In the genomic region with DNA sequence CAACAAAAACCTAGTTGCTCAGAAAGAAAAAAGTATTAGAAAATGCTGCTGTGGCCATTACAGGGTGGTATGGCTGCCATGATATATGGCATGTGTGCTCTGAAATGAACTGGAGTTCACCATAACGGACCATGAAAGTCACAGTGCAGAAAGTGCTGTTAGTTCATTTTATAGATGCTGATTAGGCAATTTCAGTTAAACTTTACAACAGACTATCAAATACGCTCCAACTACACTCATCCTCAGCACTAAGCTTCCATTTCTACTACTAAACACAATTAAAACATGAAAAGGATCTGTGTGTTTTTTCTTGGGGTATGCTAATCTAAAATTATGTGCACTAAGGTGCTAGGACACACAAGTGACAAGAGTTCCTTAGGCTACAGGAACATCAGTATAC, we compare ENCODE assay signal across 8 mouse cellular contexts.
DNase-seq lines count a peak whose midpoint lies in the region; ATAC-seq lines count a peak whose summit lies in the region.

No protein-coding gene starts in this region.

- no peak overlapping the region for H3K9ac ChIP-seq in forebrain, embryonic 14.5 days (ENCODE audit: low read length)
- peak overlapping the region; percentile 93 for H3K9ac ChIP-seq in liver, embryonic 12.5 days
- peak overlapping the region; percentile 91; the same call in 1 of the 2 replicates for H3K9ac ChIP-seq in stomach, embryonic 16.5 days (ENCODE audit: low read length)

- peak overlapping the region; percentile 96 for H3K4me3 ChIP-seq in megakaryocyte, embryonic 14.5 days (replicated peaks)
- peak overlapping the region; percentile 84 for H3K4me3 ChIP-seq in forebrain, embryonic 14.5 days (ENCODE audit: low read depth, low read length)
- H3K4me3 ChIP-seq in liver, embryonic 12.5 days: peak overlapping the region; percentile 95
- peak overlapping the region; percentile 84 for H3K4me3 ChIP-seq in stomach, embryonic 16.5 days (replicated peaks; ENCODE audit: low read length)

- WGBS in forebrain, embryonic 14.5 days: 47% methylated on average over 2 of the region's 2 CpGs
- WGBS in liver, embryonic 12.5 days (ENCODE audit: insufficient replicate concordance): 66% methylated on average over 2 of the region's 2 CpGs
- WGBS in stomach, embryonic 16.5 days: 60% methylated on average over 2 of the region's 2 CpGs

- no peaks in the 10 kb centered on the region for H3K9me3 ChIP-seq in megakaryocyte, embryonic 14.5 days
- no peaks in the 10 kb centered on the region for H3K9me3 ChIP-seq in forebrain, embryonic 14.5 days (replicated peaks; ENCODE audit: control insufficient read depth, low read length)
- H3K9me3 ChIP-seq in liver, embryonic 12.5 days (replicated peaks): no peaks in the 10 kb centered on the region
- H3K9me3 ChIP-seq in stomach, embryonic 16.5 days (replicated peaks; ENCODE audit: control insufficient read depth, low read length): no peaks in the 10 kb centered on the region

- no peak for ATAC-seq in megakaryocyte, adult 5-6 weeks (ENCODE audit: poor library complexity, severe bottlenecking)
- ATAC-seq in forebrain, embryonic 14.5 days: no peak
- no peak for ATAC-seq in liver, embryonic 12.5 days
- no peak for ATAC-seq in stomach, embryonic 16.5 days (ENCODE audit: insufficient read depth, low FRiP score)
- ATAC-seq in monocyte, adult 5-6 weeks (replicated peaks; ENCODE audit: insufficient number of reproducible peaks, low FRiP score, low TSS enrichment, poor library complexity, severe bottlenecking): no peak

- no peaks in the 10 kb centered on the region for H3K36me3 ChIP-seq in megakaryocyte, embryonic 14.5 days (replicated peaks; ENCODE audit: low read length)
- no peaks in the 10 kb centered on the region for H3K36me3 ChIP-seq in forebrain, embryonic 14.5 days (ENCODE audit: control insufficient read depth, insufficient read depth, low read length)
- H3K36me3 ChIP-seq in liver, embryonic 12.5 days: no peaks in the 10 kb centered on the region
- no peaks in the 10 kb centered on the region for H3K36me3 ChIP-seq in stomach, embryonic 16.5 days (ENCODE audit: control insufficient read depth, insufficient read depth, low read length)

- peak overlapping the region; percentile 71 for H3K4me2 ChIP-seq in forebrain, embryonic 14.5 days (ENCODE audit: low read length)
- peak overlapping the region; percentile 88 for H3K4me2 ChIP-seq in liver, embryonic 12.5 days
- peak overlapping the region; percentile 78 for H3K4me2 ChIP-seq in stomach, embryonic 16.5 days (ENCODE audit: low read depth, low read length)

- DNase-seq in forebrain, embryonic 14.5 days (ENCODE audit: low spot score): no peak
- DNase-seq in adrenal gland, postnatal 14 days: no peak
- no peak for DNase-seq in kidney, postnatal 14 days

- no peaks in the 10 kb centered on the region for H3K27me3 ChIP-seq in megakaryocyte, embryonic 14.5 days (replicated peaks)
- no peaks in the 10 kb centered on the region for H3K27me3 ChIP-seq in forebrain, embryonic 14.5 days (replicated peaks; ENCODE audit: control insufficient read depth, insufficient read depth, low read length)
- H3K27me3 ChIP-seq in liver, embryonic 12.5 days (replicated peaks): no peaks in the 10 kb centered on the region
- no peaks in the 10 kb centered on the region for H3K27me3 ChIP-seq in stomach, embryonic 16.5 days (ENCODE audit: control insufficient read depth, insufficient read depth, low read length)

- no peak overlapping the region for H3K27ac ChIP-seq in forebrain, embryonic 14.5 days (ENCODE audit: low read depth, low read length)
- no peak overlapping the region for H3K27ac ChIP-seq in liver, embryonic 12.5 days
- no peak overlapping the region for H3K27ac ChIP-seq in stomach, embryonic 16.5 days (ENCODE audit: low read length)

- peaks cover 32% of the 10 kb centered on the region for H3K4me1 ChIP-seq in megakaryocyte, embryonic 14.5 days
- H3K4me1 ChIP-seq in forebrain, embryonic 14.5 days (ENCODE audit: control insufficient read depth, insufficient read depth, low read length): peaks cover 10% of the 10 kb centered on the region
- H3K4me1 ChIP-seq in liver, embryonic 12.5 days: peaks cover 41% of the 10 kb centered on the region
- peaks cover 28% of the 10 kb centered on the region for H3K4me1 ChIP-seq in stomach, embryonic 16.5 days (ENCODE audit: control insufficient read depth, insufficient read depth, low read length)
